Comparison of ENCODE assay signal across 27 mouse cellular contexts in the genomic region with DNA sequence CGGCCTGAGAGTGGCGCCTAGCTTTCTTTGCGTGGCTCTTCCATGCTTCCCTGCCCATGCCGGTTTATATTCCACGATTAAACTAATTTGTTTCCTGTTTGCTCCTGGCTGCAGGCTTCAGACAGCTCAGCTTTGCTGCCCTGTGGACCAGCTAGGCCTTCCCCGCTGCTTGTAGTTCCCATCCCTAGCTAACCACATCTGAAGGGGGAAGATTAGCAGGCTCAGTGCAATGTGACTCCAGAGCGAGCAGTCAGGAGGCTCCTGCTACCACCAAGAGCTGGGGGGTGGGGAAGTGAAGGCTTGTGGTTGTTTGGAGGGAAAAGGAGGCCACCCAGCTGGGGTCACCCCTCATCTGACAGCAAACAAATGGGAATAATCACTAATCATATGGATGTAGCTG.
DNase-seq lines count a peak whose midpoint lies in the region; ATAC-seq lines count a peak whose summit lies in the region.
"Had no signal": no experiment of that assay in that cellular context is flagged by ENCODE, and none has a peak within 500 bp of the region (broad histone marks: within the 10 kb centered on the region; RNA-seq: fewer than 3 reads in every experiment).

No protein-coding gene starts in this region.

- peak; percentile 61 for ATAC-seq in kidney, embryonic 16.5 days (ENCODE audit: low FRiP score, low TSS enrichment)
- ATAC-seq in embryonic facial prominence, embryonic 11.5 days (replicated peaks; ENCODE audit: insufficient number of reproducible peaks, low FRiP score, low TSS enrichment, low read depth) = peak; percentile 65; the same call in 1 of the 2 replicates
- no peak for ATAC-seq in limb, embryonic 11.5 days (ENCODE audit: insufficient number of reproducible peaks, low FRiP score, low TSS enrichment, low read depth)
- ATAC-seq: forebrain, embryonic 14.5 days had no signal

- no peak overlapping the region for H3K4me3 ChIP-seq in kidney, embryonic 16.5 days (ENCODE audit: low read length)
- H3K4me3 ChIP-seq in embryonic facial prominence, embryonic 11.5 days (ENCODE audit: low read depth, low read length) = no peak overlapping the region
- no peak overlapping the region for H3K4me3 ChIP-seq in limb, embryonic 11.5 days (ENCODE audit: low read depth, low read length)
- H3K4me3 ChIP-seq: erythroblast, embryonic 14.5 days; heart, adult 2 months; hindbrain, embryonic 15.5 days; left cerebral cortex, adult 2 months; limb, embryonic 13.5 days; liver, embryonic 13.5 days; neural tube, embryonic 15.5 days had no signal

- H3K4me1 ChIP-seq in kidney, embryonic 16.5 days (ENCODE audit: insufficient read depth, low read length) = peaks cover 12% of the 10 kb centered on the region
- peaks cover 3% of the 10 kb centered on the region; the same call in 1 of the 2 replicates for H3K4me1 ChIP-seq in embryonic facial prominence, embryonic 11.5 days (ENCODE audit: control insufficient read depth, insufficient read depth, low read length)
- peaks cover 6% of the 10 kb centered on the region for H3K4me1 ChIP-seq in limb, embryonic 11.5 days (ENCODE audit: control insufficient read depth, insufficient read depth, low read length)
- H3K4me1 ChIP-seq: liver, embryonic 13.5 days; neural tube, embryonic 15.5 days had no signal

- peak; percentile 35 for DNase-seq in embryo, embryonic 11 days
- DNase-seq in embryo, embryonic 9.5 days (ENCODE audit: extremely low spot score) = no peak
- no peak for DNase-seq in kidney, postnatal 10 days
- peak; percentile 66 for DNase-seq in embryonic facial prominence, embryonic 11.5 days (ENCODE audit: low spot score)
- DNase-seq in limb, embryonic 11.5 days (ENCODE audit: low spot score) = peak; percentile 30
- DNase-seq in lung, postnatal 25 days (ENCODE audit: low spot score) = no peak
- DNase-seq in left cerebral cortex, adult 11 months (ENCODE audit: low spot score) = no peak
- DNase-seq: adrenal gland, postnatal 25 days; cerebellum, adult 11 months; cerebellum, adult 9-11 months; gastrocnemius, postnatal 36 days; heart, adult 2 months; heart, postnatal 36 days; kidney, adult 8-10 months; layer of hippocampus, adult 9-11 months; liver, embryonic 13.5 days; lung, adult 2 months; lung, postnatal 14 days; thymus, adult 18-20 months; thymus, postnatal 4 days had no signal

- no peak overlapping the region for H3K27ac ChIP-seq in kidney, embryonic 16.5 days (ENCODE audit: low read length)
- no peak overlapping the region for H3K27ac ChIP-seq in embryonic facial prominence, embryonic 11.5 days (replicated peaks; ENCODE audit: low read depth, low read length)
- H3K27ac ChIP-seq in limb, embryonic 11.5 days (replicated peaks; ENCODE audit: low read depth, low read length) = no peak overlapping the region
- H3K27ac ChIP-seq: heart, adult 2 months; hindbrain, embryonic 15.5 days; left cerebral cortex, adult 2 months; limb, embryonic 13.5 days; liver, embryonic 13.5 days; neural tube, embryonic 15.5 days had no signal

- no peak overlapping the region for H3K4me2 ChIP-seq in kidney, embryonic 16.5 days (replicated peaks; ENCODE audit: low read depth, low read length)
- H3K4me2 ChIP-seq in embryonic facial prominence, embryonic 11.5 days (ENCODE audit: low read depth, low read length) = no peak overlapping the region
- H3K4me2 ChIP-seq in limb, embryonic 11.5 days (ENCODE audit: low read depth, severe bottlenecking) = no peak overlapping the region
- H3K4me2 ChIP-seq: hindbrain, embryonic 15.5 days; limb, embryonic 13.5 days; liver, embryonic 13.5 days; neural tube, embryonic 15.5 days had no signal

- H3K9me3 ChIP-seq in kidney, embryonic 16.5 days (ENCODE audit: low read length) = no peaks in the 10 kb centered on the region
- no peaks in the 10 kb centered on the region for H3K9me3 ChIP-seq in embryonic facial prominence, embryonic 11.5 days (replicated peaks; ENCODE audit: control insufficient read depth, low read length)
- no peaks in the 10 kb centered on the region for H3K9me3 ChIP-seq in limb, embryonic 11.5 days (ENCODE audit: control insufficient read depth, low read length)
- H3K9me3 ChIP-seq: hindbrain, embryonic 15.5 days; limb, embryonic 13.5 days; liver, embryonic 13.5 days; neural tube, embryonic 15.5 days had no signal

- 30% methylated on average over 7 of the region's 7 CpGs for WGBS in kidney, embryonic 16.5 days
- WGBS in embryonic facial prominence, embryonic 11.5 days = 19% methylated on average over 7 of the region's 7 CpGs
- 13% methylated on average over 7 of the region's 7 CpGs for WGBS in limb, embryonic 11.5 days

- no peak overlapping the region for H3K9ac ChIP-seq in kidney, embryonic 16.5 days (replicated peaks; ENCODE audit: low read length)
- H3K9ac ChIP-seq in embryonic facial prominence, embryonic 11.5 days (replicated peaks; ENCODE audit: low read length) = no peak overlapping the region
- H3K9ac ChIP-seq in limb, embryonic 11.5 days (ENCODE audit: low read length) = no peak overlapping the region
- H3K9ac ChIP-seq: hindbrain, embryonic 15.5 days; limb, embryonic 13.5 days; liver, embryonic 13.5 days; neural tube, embryonic 15.5 days had no signal

- H3K36me3 ChIP-seq in kidney, embryonic 16.5 days (ENCODE audit: insufficient read depth, low read length) = no peaks in the 10 kb centered on the region
- H3K36me3 ChIP-seq in embryonic facial prominence, embryonic 11.5 days (replicated peaks; ENCODE audit: control insufficient read depth, insufficient read depth, low read depth, low read length) = no peaks in the 10 kb centered on the region
- no peaks in the 10 kb centered on the region for H3K36me3 ChIP-seq in limb, embryonic 11.5 days (ENCODE audit: control insufficient read depth, insufficient read depth, low read length)
- H3K36me3 ChIP-seq: hindbrain, embryonic 15.5 days; limb, embryonic 13.5 days; liver, embryonic 13.5 days; neural tube, embryonic 15.5 days had no signal

- no peaks in the 10 kb centered on the region for H3K27me3 ChIP-seq in kidney, embryonic 16.5 days (ENCODE audit: insufficient read depth, low read length)
- no peaks in the 10 kb centered on the region for H3K27me3 ChIP-seq in embryonic facial prominence, embryonic 11.5 days (ENCODE audit: control insufficient read depth, insufficient read depth, low read length)
- no peaks in the 10 kb centered on the region for H3K27me3 ChIP-seq in limb, embryonic 11.5 days (ENCODE audit: control insufficient read depth, insufficient read depth, low read length)
- H3K27me3 ChIP-seq: hindbrain, embryonic 15.5 days; limb, embryonic 13.5 days; liver, embryonic 13.5 days; neural tube, embryonic 15.5 days had no signal

Comparison
In these comparisons a context has a peak if more than half of its experiments do, and no peak if none do; other contexts are left out.
1. DNase-seq: peak in embryo, embryonic 11 days (single experiment), embryonic facial prominence, embryonic 11.5 days (single experiment) and limb, embryonic 11.5 days (single experiment); none in embryo, embryonic 9.5 days (single experiment), kidney, postnatal 10 days (single experiment), lung, postnatal 25 days (single experiment) and left cerebral cortex, adult 11 months (single experiment).